Mouse (Mus musculus) limb, embryonic 13.5 days (tissue): ENCODE data around the gene Cd79a. TPM values are rescaled to one million over a fixed set of nuclear protein-coding genes. Genes with fewer than 3 reads are reported as not detected.

Experiments
- ATAC-seq: fragments of 200-750 bp; cut with Nextera tagmentation; 2 replicates; pipeline ENCODE4 v1.8.0; 2017; ENCODE audit warnings: low read depth, moderate number of reproducible peaks, moderate TSS enrichment; ENCODE audit not compliant: low FRiP score
- H3K27ac ChIP-seq: fragments of 300-500 bp; sonication (generic); 2 replicates; pipeline ENCODE4 v1.5.1; 2015; ENCODE audit warnings: inconsistent platforms, mild to moderate bottlenecking, moderate library complexity
- H3K27me3 ChIP-seq: fragments of 300-500 bp; sonication (generic); 2 replicates; pipeline ENCODE4 v1.6.1; 2015; ENCODE audit warnings: mild to moderate bottlenecking, inconsistent platforms
- H3K36me3 ChIP-seq: fragments of 300-500 bp; sonication (generic); 2 replicates; pipeline ENCODE4 v1.6.1; 2015; ENCODE audit warnings: inconsistent platforms, mild to moderate bottlenecking, moderate library complexity
- H3K4me1 ChIP-seq: fragments of 300-500 bp; sonication (generic); 2 replicates; pipeline ENCODE4 v1.6.1; 2015; ENCODE audit warnings: inconsistent platforms
- H3K4me2 ChIP-seq: fragments of 300-500 bp; sonication (generic); replicated peaks from 2 replicates; pipeline ENCODE4 v1.6.1; 2015; ENCODE audit warnings: inconsistent platforms, mild to moderate bottlenecking, moderate library complexity
- H3K4me3 ChIP-seq: fragments of 300-500 bp; sonication (generic); 2 replicates; pipeline ENCODE4 v1.5.1; 2015; ENCODE audit warnings: moderate library complexity, mild to moderate bottlenecking, inconsistent platforms
- H3K9ac ChIP-seq: fragments of 300-500 bp; sonication (generic); 2 replicates; pipeline ENCODE4 v1.6.1; 2015; ENCODE audit warnings: mild to moderate bottlenecking, inconsistent platforms
- H3K9me3 ChIP-seq: fragments of 300-500 bp; sonication (generic); 2 replicates; pipeline ENCODE4 v1.6.1; 2016; ENCODE audit warnings: inconsistent platforms
- WGBS: fragments of 180-500 bp; shearing (Covaris S2); methylation state at CpG from one replicate; pipeline ENCODE4 v1.1.7; 2015; 5-methylcytosine and 5-hydroxymethylcytosine counted together
- polyA plus RNA-seq: library from polyadenylated mRNA; unstranded; fragments of >200 nt; fragmentation: Nextera tagmentation; extraction: Ambion mirVana; gene quantifications from 2 replicates; pipeline ENCODE4 v1.2.1, GENCODE M21; 2015

Gene Cd79a
- polyA plus RNA-seq, 1 experiment from 2014 or later: 0.45 TPM

DNA sequence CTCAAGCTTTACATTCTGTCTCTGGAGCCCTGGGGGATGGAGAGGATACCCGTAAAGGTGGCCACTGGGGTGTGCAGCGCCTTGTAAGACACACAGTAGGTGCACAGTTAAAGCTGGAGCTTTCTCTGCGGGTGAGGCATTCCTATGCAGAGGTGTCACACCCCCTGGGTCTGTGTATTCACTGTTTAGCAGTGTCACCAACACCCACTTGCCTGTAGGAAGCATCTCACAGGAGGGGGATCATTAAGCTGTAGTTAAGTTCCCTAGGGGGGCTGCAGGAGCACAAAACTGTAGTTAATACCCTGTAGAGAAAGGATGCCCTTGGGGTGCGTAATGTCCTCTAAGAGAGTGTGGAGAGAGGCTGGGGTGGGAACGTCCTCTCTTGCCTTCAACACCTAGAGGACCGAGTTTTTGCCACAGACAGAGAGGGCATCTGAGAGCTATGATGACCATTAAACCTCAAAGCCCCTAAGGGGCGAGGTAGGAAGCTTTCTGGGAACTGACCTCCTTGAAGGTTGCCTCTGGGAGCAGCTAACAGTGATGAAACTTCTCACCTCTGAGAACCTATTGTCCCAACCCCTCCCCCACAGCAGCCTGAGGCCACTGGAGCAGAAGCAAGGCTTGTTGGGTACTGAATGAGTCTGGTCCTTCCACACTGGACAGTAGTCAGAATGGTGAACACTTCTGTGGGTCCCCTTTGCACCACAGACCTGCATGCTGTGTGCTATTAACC lies 50.3 kb downstream of the Cd79a start:
- no peak overlapping the region for H3K27ac ChIP-seq
- H3K27me3 ChIP-seq: peaks cover 100% of the 10 kb centered on the region
- H3K4me3 ChIP-seq: no peak overlapping the region
- H3K9me3 ChIP-seq: no peaks in the 10 kb centered on the region
- under 1% methylated on average over 7 of the region's 7 CpGs for WGBS
- H3K9ac ChIP-seq: no peak overlapping the region
- ATAC-seq: no peak
- H3K4me1 ChIP-seq: 0 out of 2 replicates have a peak, but pooled peaks cover 9% of the 10 kb centered on the region
- no peak overlapping the region for H3K4me2 ChIP-seq
- H3K36me3 ChIP-seq: no peaks in the 10 kb centered on the region

DNA sequence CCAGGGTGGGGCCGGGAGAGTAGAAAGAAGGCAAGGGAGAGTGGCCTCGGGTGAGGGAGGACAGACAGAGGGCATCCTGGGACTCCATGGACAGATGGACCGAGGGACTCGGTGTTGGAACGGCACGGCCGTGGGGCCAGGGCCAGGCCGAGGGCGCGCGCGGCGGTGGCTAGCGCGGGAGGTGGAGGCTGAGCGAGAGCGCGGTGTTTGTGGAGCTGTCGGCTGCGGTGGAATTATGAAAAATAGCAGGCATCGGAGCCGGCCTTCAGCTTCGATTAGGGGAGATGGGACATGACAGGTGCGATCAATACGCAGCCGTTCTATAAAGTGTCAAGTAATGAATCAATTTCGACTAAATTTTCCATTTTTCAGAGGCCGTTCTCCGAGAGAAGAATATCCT lies 51.6 kb downstream of the Cd79a start:
- ATAC-seq: no peak

DNA sequence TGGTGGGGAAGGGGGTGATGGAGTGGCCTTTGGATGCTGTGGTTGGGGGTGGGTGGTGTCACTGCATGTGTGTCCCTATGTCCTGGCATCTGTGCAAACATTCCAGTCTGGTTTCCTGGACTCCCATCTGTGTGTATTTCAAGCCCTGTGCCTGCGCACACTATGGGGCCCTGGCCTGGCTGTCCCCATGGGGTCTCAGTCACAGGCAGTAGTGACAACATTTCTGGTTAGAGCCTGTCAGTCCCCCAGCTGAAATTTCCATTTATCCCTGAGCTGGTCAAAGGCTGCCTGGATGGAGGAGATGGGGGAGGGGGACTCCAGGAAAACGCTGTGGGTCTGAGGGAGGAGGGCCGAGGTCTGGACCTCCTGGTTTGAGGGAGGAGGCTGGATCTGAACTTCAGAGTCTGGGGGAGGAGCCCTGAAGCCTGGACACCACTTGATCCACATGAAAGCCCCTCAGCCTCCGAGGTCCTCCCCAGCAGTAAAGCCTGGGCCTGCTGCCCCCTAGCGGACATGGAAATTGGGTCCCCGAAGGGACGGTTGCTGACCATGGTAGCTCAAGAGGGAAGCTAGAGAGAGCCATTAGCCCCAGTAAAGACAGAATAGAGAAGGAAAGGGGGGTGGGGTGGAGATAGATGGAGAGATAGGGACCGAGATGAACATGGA lies 52.9 kb downstream of the Cd79a start:
- WGBS: 1% methylated on average over 8 of the region's 8 CpGs

More for the DNA sequence above, 51.6 kb downstream of the Cd79a start:
- 2% methylated on average over 29 of the region's 29 CpGs for WGBS
- Histone ChIP-seq H3K27ac (no peak overlapping the region), H3K4me3 (no peak overlapping the region), H3K36me3 (no peaks in the 10 kb centered on the region), H3K9ac (no peak overlapping the region), H3K4me1 (0 out of 2 replicates have a peak, but pooled peaks cover 9% of the 10 kb centered on the region), H3K4me2 (no peak overlapping the region), H3K9me3 (no peaks in the 10 kb centered on the region), H3K27me3 (peaks cover 100% of the 10 kb centered on the region)

More for the DNA sequence above, 52.9 kb downstream of the Cd79a start:
- Histone ChIP-seq H3K4me2 (no peak overlapping the region), H3K36me3 (no peaks in the 10 kb centered on the region), H3K4me3 (no peak overlapping the region), H3K9me3 (no peaks in the 10 kb centered on the region), H3K4me1 (peaks cover 9% of the 10 kb centered on the region), H3K27me3 (peaks cover 100% of the 10 kb centered on the region), H3K27ac (no peak overlapping the region), H3K9ac (no peak overlapping the region)
- 0 out of 2 replicates have a peak, but pooled peaks have one; percentile 17 for ATAC-seq

Other genes with a start within 250 kb of the Cd79a start
- not detected in 2 replicates for gene Tex101, start 220.7 kb upstream of the Cd79a start, polyA plus RNA-seq
- not detected in 2 replicates for gene BC049730, start 188.1 kb upstream of the Cd79a start, polyA plus RNA-seq
- not detected in 2 replicates for gene Gm4763, start 170.5 kb upstream of the Cd79a start, polyA plus RNA-seq
- not detected in 2 replicates for gene Cd177, start 137.1 kb upstream of the Cd79a start, polyA plus RNA-seq
- 0.39 TPM in 1 of 2 replicates, not detected in the other for gene Ceacam10, start 120.2 kb upstream of the Cd79a start, polyA plus RNA-seq
- 19.5 and 23.9 TPM in 2 replicates for gene Gm9844, start 35.2 kb upstream of the Cd79a start, polyA plus RNA-seq
- gene Lypd4, start 27.4 kb upstream of the Cd79a start, polyA plus RNA-seq: not detected in 2 replicates
- gene Dmrtc2, start 27.3 kb upstream of the Cd79a start, polyA plus RNA-seq: not detected in 2 replicates
- gene Rps19, start 13.0 kb upstream of the Cd79a start, polyA plus RNA-seq: 2,528 and 2,568 TPM in 2 replicates
- 131 and 132 TPM in 2 replicates for gene Arhgef1, start 5.5 kb downstream of the Cd79a start, polyA plus RNA-seq
- not detected in 2 replicates for gene Gm4881, start 47.1 kb downstream of the Cd79a start, polyA plus RNA-seq
- 138 and 146 TPM in 2 replicates for gene Rabac1, start 75.4 kb downstream of the Cd79a start, polyA plus RNA-seq
- 0.59 and 1.3 TPM in 2 replicates for gene Atp1a3, start 108.6 kb downstream of the Cd79a start, polyA plus RNA-seq
- gene Grik5, start 175.0 kb downstream of the Cd79a start, polyA plus RNA-seq: 8.5 and 10.2 TPM in 2 replicates
- gene Zfp574, start 175.2 kb downstream of the Cd79a start, polyA plus RNA-seq: 36.3 and 37.8 TPM in 2 replicates